Mouse (Mus musculus) monocyte, adult 2 months (primary cell): ENCODE data around the gene Colec11.
A peak's percentile ranks its signal among the peaks of the same experiment; 100 is the strongest.

Source experiments
- DNase-seq, 2 experiments: peaks; one replicate each; pipeline ENCODE4 v3.0.0; 2022; ENCODE audit warnings: low spot score in 2 of 2, low read depth in 1 of 2

Colec11 gene

GRCm38 (mm10) chr12:28623195-28623594 is at the start of gene Colec11:
Gene Colec11, minus strand, starts transcription at chr12:28623377.
- no peak for DNase-seq

DNA sequence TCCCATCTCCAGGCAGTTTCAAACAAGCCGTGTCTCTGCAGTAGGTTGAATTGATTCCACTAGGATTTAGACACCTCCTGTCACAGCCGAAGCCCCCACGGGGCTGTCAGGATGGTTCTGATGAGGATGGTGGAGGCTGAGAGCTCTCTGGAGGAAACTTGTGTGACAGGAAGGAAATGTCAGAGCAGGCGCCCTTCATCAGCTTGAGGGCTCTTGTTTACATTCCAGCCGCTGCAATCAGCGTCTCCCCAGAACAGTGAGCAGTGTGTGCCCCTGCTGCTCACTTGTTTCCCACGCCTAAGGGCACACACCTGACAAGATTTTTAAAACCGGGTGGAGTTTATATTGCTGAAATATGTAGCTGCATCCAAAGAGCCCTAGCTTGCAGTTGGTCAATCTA is 44.1 kb upstream of the Colec11 start:
- no peak for DNase-seq

DNA sequence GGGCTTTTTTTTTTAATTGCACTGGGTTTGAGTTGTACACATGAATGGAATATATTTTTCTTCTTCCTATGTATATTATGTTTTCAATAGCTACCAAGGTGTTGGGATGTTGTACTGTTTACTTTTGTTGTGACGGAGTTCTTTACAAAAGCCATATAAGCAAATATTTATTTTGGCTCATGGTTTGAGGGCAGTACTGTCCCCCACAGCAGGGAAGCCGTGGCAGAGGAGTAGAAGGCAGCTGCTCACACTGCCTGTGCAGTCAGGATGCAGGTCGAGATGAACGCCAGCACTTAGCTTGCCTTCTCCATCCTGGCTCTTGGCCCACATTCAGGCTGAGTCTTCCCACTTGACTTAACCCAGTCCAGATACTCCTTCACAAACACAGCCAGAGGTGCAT is 43.6 kb upstream of the Colec11 start:
- no peak for DNase-seq

- DNase-seq = no peak
Measured at GRCm38 (mm10) chr12:28662628-28663027, 39.5 kb upstream of the Colec11 start.

DNA sequence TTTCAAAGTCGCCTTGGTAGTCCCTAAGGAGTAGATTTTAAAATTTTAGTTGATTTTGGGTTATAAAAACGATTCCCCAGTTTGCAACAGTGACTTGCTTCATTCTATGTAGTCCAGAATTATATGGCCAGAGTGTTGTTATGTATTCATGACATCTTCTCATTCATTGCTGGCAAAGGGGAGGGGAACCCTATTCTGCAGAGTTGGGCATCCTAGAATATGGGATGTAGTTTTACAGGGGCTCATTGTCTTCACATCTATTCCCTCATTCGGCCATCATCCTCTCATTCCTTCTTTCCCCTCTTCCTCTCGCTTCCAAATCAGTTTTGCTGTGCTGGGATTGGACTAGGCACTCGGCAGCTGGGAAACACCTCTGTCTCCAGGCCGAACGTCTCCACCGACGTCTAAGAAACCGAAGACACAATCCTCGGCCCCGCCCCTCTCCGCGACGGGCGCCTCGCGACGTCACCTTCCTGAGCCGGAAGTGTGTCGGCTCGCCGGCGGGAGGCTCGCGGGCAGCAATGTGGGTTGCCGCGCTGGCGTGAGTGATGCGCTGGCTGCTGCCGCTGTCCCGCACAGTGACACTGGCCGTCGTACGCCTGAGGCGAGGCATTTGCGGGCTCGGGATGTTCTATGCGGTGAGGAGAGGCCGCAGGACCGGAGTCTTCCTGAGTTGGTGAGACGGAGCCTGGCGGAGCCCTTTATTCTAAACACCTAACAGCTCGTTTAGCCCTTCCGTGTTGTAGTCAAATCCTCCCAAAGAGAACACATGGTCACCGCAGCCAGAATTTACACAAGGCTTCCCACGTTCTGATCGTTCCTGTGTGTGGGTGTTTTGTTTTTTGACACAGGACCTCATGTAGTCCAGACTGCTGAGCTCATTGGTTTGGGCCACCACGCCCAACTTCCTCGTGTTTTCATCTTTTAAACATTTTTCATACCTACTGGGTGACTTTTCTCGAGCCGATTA is 26.2 kb upstream of the Colec11 start, which contains the start of gene Rnaseh1:
TSS of gene Rnaseh1 (plus strand) at position 462 of the 970 bp plus-strand sequence.
- DNase-seq = peak; percentile 68 to 86

GRCm38 (mm10) chr12:28638778-28639177 is 15.6 kb upstream of the Colec11 start:
- no peak for DNase-seq

DNA sequence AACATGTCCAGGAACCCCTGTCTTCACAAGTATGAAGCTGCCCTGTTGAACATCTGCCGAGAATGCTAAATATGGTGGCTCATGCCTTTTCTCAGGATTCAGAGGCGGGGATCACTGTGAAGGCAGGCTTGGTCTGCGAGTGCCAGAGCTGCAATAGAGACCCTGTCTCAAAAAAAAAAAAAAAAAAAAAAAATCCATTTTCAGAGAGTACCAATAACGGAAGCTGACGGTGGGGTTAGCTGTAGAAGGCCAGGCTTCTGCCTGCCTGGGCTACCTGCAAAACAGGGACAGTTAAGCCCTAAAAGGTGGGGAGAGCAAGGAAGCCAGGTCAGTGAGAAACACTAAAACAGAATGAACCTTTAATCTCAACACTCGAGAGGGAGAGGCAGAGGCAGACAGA is 13.4 kb upstream of the Colec11 start:
- no peak for DNase-seq

GRCm38 (mm10) chr12:28635535-28636476 is 12.6 kb upstream of the Colec11 start, which contains the start of gene Rps7:
Gene Rps7, minus strand, starts transcription at chr12:28635953.
- DNase-seq = peak; percentile 77 to 90

GRCm38 (mm10) chr12:28635058-28635534 is 11.9 kb upstream of the Colec11 start:
- no peak for DNase-seq

DNA sequence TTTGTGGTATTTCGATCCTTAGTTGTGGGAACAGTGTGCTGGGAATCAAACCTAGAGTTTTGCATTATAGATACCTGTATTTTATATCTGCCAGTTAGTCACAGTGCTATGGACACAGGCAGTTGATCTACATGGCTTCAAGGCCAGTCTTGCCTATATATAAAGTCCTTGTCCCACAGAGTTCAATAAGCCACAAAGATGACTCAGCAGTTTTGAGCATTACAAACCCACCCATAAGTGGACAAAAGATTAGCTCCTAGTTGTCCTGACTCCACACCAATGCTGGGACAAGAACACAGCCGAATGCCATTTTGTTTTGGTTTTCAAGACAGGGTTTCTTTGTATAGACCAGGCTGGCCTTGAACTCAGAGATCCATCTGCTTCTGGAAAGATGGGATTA is 5.3 kb upstream of the Colec11 start:
- DNase-seq = no peak

GRCm38 (mm10) chr12:28627092-28627491 is 3.9 kb upstream of the Colec11 start:
- no peak for DNase-seq

- no peak for DNase-seq
Measured at GRCm38 (mm10) chr12:28625407-28625806, 2.2 kb upstream of the Colec11 start.

DNA sequence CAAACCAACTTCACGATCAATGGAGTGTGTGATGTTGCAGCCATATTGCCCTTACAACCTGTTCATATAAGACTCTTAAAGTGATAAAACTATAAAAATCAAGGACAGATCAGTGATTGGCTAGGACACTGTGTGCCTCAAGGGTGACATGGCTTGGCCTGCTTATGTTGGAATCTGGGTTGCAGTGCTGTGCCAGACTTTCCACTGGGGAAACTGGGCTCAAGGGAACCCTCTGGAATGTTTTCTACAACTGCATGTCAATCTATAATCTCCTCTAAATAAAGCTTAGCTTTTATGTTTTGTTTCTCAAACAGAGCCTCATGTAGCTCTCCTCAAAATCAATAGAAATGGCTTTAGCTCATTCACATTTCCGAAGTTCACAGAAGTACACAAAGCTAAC is 1.1 kb upstream of the Colec11 start:
- no peak for DNase-seq

- no peak for DNase-seq
Measured at GRCm38 (mm10) chr12:28622641-28623040, 536 bp downstream of the Colec11 start.

DNA sequence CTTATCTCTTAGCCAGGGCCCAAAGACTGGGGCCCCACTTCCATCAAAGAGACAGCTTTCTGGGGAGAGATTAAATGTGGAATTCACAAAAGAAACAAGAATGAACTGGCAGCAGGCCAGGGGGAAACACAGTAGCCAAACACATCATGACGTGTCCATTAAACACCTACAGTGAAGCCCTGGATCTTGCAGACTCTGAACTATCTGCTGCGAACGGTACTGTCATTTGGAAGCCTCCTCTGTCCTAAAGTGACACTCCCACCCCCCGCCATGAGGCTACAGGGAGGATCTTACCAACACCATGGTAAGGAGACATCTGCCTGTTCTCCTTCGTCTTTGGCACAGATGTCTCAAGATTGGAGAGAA is 1.0 kb downstream of the Colec11 start:
- DNase-seq = no peak

DNA sequence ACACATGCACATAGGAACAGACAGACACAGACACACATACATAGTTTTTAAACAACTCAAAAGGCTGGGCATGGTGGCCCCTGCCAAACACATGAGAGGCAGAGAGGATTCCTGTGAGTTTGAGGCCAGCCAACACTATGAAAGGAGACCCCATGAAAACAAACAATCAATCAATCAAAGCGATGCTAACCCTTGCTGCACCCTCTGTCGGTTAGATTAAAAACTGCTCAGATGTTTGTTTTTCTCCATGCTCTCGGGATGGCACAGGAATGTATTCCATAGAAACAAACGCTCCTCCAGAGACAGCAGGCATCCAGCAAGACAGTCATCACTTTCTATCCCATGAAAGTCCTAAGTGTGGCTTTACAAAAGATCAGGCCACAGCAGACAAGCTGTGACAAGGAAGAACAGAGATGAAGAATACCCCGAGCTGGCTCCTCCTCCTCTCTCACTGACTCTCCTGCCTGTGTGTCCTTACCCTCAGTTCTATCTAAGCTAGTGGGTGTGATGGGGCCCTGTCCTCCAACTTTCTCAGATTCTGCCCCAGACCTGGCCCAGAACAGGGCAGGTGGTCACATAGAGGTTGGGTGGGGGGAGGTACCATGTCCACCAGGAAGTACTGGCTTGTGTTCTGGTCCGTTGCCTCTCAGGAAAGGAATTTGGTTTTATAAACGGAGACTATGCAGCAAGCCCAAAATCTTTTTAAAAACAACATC is 1.6 kb downstream of the Colec11 start:
- no peak for DNase-seq

GRCm38 (mm10) chr12:28617297-28617696 is 5.9 kb downstream of the Colec11 start:
- no peak for DNase-seq

- DNase-seq = no peak
Measured at GRCm38 (mm10) chr12:28614401-28614800, 8.8 kb downstream of the Colec11 start.

- no peak for DNase-seq
Measured at GRCm38 (mm10) chr12:28612391-28612790, 10.8 kb downstream of the Colec11 start.

- DNase-seq = no peak
Measured at GRCm38 (mm10) chr12:28607546-28608305, 15.5 kb downstream of the Colec11 start.
